Mouse (Mus musculus): ENCODE results near the gene Lrrc4. TPM values are rescaled to one million over a fixed set of nuclear protein-coding genes. Genes with fewer than 3 reads are reported as not detected.

Lrrc4 gene
- total RNA-seq, 2 experiments from 2014 or later, result 6.4 to 7.0 TPM

DNA sequence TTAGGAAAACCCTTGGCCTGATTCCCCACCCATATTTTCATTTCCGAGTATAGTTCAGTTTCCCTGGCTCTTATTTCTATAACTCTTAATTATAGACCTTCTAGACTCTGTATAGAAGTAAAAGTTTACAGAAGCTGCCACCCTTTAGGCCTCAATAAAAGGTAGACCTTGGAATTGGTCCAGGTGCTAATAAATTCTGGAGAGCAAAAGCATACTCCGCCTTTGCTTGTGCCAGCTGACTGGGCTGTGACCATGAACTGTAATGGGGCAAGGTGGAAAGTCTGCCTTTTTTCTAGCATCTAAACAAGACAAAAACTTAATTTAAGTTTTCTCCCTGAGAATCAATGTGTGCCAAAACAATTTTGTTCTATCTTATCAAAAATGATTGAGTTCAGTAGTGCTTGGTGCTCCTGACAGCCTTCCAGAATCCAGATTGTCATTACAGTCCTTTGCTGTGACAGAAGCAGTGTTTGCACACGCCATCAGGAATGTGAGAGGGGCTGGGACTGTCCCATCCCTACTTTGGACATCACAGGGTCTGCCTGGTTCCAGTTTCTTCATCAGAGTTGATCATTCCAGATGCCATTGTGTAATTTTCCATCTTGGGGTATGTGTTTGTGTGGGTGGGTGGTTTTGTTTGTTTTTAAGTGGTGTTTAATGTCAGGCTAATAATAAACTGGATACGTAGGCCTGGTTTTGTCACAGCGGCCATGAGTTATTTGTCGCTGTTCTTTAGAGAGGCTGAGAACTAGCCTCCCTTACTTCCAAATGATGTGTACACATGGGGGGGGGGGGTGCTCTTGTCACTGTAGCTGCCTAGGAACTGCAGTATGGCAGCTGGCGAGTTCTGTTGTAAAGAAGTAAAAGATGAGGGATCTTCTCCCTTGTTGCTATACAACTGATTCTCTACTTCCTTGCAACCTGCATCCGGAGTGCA is 149.8 kb downstream of the Lrrc4 start:
- DNase-seq (ENCODE audit: low spot score in 2 of 2), result no peak

DNA sequence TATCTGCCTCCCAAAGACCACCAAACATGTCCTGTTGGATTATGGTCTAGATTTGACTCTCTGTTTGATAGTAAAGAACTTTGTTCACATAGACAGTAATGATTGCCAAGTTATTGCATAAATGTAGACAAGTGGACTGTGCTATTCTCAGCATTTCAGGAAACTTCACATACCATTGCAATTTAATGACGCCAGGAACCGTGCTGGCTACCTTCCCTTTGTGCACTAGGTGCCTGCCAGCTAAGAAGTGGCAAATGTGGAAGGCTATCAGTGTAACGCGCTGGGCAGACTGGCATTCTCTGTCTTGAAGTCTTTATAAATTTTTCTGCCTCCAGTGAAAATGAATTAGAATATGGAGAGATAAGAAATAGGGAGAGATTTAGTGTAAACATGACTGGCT is 151.0 kb downstream of the Lrrc4 start:
- DNase-seq (ENCODE audit: low spot score in 2 of 2), result no peak

GRCm38 (mm10) chr6:28678896-28679295 is 152.7 kb downstream of the Lrrc4 start:
- DNase-seq (ENCODE audit: low spot score in 2 of 2), result no peak

GRCm38 (mm10) chr6:28674686-28675085 is 156.9 kb downstream of the Lrrc4 start:
- no peak for DNase-seq (ENCODE audit: low spot score in 2 of 2)

GRCm38 (mm10) chr6:28672388-28672787 is 159.2 kb downstream of the Lrrc4 start:
- no peak for DNase-seq (ENCODE audit: low spot score in 2 of 2)

DNA sequence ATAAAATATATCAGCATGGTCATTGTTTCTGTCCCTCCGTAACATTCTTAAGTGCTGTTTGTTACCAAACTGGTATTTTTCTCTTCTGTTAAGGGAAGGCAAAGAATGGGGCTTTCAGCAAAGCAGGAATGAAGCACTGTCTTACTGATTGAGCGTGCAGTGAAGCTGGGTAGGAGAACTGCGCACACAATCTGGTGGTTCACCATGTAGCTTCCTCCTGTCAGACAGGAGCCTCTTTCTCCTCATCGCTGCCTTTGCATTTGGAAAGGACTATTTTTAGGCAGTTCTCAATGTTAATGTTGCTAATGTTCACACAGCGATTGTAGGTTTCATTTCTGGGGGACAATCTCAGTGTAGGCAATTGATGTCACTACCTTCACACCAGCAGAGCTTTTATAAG is 162.3 kb downstream of the Lrrc4 start:
- DNase-seq (ENCODE audit: low spot score in 2 of 2), result no peak

DNA sequence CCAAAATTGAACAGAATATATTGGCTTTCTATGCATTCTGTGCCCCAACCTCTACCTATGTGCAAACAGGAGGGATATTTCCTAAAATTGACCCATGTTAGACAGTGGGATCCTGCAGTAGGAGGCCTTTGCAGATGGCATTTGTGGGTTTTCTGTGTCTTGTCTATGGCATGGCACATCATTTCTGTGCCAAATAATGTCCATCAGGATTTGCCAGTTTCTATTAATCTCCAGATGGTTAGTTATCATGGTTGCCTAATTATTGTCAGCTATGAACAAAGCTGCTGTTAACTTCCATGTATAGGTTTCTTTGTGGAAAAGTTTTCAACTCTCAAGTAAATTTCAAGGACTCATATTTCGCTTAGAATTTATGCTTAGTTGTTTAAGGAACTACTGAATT is 164.0 kb downstream of the Lrrc4 start:
- no peak for DNase-seq (ENCODE audit: low spot score in 2 of 2)

DNA sequence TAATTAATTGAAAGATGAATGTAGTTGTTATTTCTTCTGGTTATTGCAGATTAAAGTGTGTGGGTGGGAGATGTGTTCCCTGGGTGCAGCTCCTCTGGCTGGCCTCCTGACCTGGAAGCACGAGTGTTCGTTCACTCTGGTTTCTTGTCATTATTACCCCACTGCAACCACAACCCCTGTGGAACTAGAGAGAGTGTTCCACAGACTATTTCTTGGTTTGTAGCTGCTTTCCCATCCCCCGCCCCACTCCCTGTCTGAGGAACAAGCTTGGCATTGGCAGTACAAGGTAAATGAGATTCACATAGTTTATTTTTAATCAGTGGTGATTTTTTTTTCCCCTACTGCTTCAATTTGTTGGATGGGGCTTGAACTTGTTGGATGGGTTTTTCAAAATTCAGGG is 166.8 kb downstream of the Lrrc4 start:
- no peak for DNase-seq (ENCODE audit: low spot score in 2 of 2)

- DNase-seq (ENCODE audit: low spot score in 2 of 2), result no peak
Measured at GRCm38 (mm10) chr6:28663670-28664069, 167.9 kb downstream of the Lrrc4 start.

DNA sequence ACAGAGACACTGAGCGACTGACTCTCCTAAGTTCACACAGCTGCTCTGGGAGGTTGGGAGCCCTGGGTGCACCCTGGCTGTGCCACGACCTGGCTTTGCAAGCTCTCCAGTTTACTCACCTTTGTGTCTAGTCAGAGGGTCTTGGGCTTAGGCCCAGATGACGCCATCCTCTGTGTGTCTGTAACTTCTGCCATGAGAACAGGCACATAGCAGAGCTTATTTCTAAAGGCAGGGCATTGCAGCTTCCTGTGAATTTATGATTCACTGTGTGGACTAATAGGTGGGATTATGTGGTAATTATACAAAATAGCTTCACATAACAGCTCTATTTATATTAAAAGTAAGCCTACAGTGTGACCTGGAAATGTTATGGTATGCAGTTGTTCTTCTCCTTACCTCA is 168.5 kb downstream of the Lrrc4 start:
- no peak for DNase-seq (ENCODE audit: low spot score in 2 of 2)

DNA sequence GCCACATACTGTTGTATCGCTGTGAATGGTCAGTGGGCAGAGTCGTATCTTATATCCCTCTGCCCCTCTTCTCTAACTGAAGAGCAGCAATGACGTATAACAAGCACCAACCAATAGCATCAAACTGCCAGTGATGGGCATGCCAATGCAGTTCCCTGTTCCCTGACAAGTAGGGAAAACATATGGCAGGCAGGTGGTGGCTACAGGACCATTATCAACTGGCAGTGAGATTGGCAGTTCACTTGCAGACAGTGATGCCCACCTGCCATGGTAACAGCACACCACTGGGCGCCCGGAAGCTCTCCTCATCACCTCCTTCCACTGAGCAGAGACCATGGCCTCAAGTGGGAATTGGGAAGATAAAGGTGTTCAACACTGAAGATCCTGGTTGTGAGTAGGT is 175.0 kb downstream of the Lrrc4 start:
- no peak for DNase-seq (ENCODE audit: low spot score in 2 of 2)

- DNase-seq (ENCODE audit: low spot score in 2 of 2), result no peak
Measured at GRCm38 (mm10) chr6:28645231-28645630, 186.3 kb downstream of the Lrrc4 start.

GRCm38 (mm10) chr6:28642909-28643308 is 188.6 kb downstream of the Lrrc4 start:
- no peak for DNase-seq (ENCODE audit: low spot score in 2 of 2)

GRCm38 (mm10) chr6:28640088-28640487 is 191.5 kb downstream of the Lrrc4 start:
- no peak for DNase-seq (ENCODE audit: low spot score in 2 of 2)

DNA sequence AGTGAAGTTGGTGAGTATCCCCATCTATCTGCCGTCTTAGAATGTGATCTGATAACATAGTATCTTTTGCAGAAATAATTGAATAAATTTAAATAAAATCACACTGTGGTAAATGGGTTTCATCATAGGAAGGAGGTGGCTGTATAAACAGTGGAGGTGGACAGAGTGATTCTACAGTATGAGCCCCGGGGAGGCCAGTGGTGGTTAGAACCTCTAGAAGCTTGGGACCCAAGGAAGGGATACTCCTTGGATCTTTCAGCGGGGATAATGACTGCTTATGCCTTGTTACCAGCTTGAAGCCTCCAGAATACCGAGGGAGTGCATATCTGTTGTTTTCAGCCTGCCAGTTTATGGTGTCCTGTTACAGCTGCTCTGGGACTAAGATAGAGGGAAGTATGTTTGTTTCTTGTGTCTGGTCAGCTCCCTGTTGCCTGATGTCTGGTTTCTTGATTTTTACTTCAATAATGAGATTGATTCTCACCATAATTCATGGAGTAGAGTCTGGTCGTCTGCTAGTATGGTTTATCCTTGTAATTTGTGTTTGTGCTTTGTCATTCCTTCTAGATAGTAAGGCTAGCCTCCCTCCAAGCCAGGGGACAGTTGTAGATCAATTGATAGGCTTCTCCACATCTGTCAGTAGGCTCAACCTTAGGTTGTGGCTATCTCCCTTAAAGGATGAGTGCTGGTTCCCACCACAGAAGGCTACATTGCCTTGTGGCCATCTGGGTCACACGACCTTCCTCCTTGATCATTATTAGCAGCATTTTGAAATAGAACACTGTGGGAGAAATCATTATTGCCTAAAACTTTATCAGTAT is 195.8 kb downstream of the Lrrc4 start:
- no peak for DNase-seq (ENCODE audit: low spot score in 2 of 2)

- DNase-seq (ENCODE audit: low spot score in 2 of 2), result no peak
Measured at GRCm38 (mm10) chr6:28635092-28635491, 196.5 kb downstream of the Lrrc4 start.

- DNase-seq (ENCODE audit: low spot score in 2 of 2), result no peak
Measured at GRCm38 (mm10) chr6:28633656-28634055, 197.9 kb downstream of the Lrrc4 start.

GRCm38 (mm10) chr6:28633120-28633519 is 198.4 kb downstream of the Lrrc4 start:
- no peak for DNase-seq (ENCODE audit: low spot score in 2 of 2)

DNA sequence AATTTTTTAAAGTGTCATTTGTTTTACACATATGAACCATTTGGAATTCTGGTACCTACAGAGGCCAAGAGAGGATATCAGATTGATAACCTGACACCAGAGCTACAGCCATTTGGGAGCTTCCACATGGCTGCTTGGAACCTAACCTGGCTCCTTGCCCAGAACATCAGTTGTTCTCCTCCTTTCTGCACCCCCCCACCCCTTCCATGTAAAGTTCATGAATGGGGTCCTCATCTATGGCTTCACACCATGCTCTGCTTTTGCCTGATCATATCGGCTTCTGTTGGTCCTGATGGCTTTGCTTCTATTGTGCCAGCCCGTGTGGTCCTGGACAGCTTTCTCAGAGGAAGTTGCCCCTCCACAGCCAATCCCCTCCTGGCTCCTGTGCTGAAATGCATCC is 200.6 kb downstream of the Lrrc4 start:
- no peak for DNase-seq (ENCODE audit: low spot score in 2 of 2)

GRCm38 (mm10) chr6:28629866-28630265 is 201.7 kb downstream of the Lrrc4 start:
- no peak for DNase-seq (ENCODE audit: low spot score in 2 of 2)

GRCm38 (mm10) chr6:28628408-28628807 is 203.1 kb downstream of the Lrrc4 start:
- DNase-seq (ENCODE audit: low spot score in 2 of 2), result no peak

- no peak for DNase-seq (ENCODE audit: low spot score in 2 of 2)
Measured at GRCm38 (mm10) chr6:28622963-28623362, 208.6 kb downstream of the Lrrc4 start.

All from adrenal gland, postnatal 4 days (tissue).